Mouse (Mus musculus): Measurements from ENCODE around the gene Gm3099. TPM values are rescaled to one million over a fixed set of nuclear protein-coding genes. Genes with fewer than 3 reads are reported as not detected.
"Not testable (repeated sequence)": the region's sequence is repeated elsewhere in the genome, so short reads cannot be mapped to it uniquely, and the experiment has no call there.

Gm3099 gene
- not detected in 2 replicates for polyA plus RNA-seq (2012; rRNA removed)

- DNase-seq (ENCODE audit: extremely low spot score in 1 of 2, low spot score in 1 of 2) = not testable (repeated sequence)
Measured at GRCm38 (mm10) chr14:3998094-3998493, at the start of gene Gm3099. TSS of gene Gm3099 (plus strand) at chr14:3998394.

DNA sequence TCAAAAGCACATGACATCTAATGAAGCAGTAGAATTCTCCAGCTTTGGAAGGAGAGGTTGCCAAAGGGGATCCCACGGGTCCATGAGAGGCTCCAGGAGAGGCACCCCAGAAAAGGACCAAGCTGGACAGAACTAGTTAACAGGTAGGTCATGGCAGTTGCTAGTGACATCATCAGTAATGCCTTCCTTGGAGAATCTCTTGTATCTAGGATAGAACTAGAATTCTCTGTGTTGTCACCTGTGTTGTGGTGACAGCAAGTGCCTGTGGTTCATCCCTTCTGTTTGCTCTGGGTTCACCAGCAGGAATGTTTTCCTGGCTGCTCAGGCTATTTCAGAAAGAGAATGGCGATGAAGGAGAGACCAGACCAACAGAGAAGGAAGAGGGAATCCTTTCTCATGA lies 34.9 kb upstream of the Gm3099 start, which contains the start of gene Gm3095:
TSS of gene Gm3095 (plus strand) at position 301 of the 400 bp plus-strand sequence.
- DNase-seq (ENCODE audit: extremely low spot score in 1 of 2, low spot score in 1 of 2) = not testable (repeated sequence)

DNA sequence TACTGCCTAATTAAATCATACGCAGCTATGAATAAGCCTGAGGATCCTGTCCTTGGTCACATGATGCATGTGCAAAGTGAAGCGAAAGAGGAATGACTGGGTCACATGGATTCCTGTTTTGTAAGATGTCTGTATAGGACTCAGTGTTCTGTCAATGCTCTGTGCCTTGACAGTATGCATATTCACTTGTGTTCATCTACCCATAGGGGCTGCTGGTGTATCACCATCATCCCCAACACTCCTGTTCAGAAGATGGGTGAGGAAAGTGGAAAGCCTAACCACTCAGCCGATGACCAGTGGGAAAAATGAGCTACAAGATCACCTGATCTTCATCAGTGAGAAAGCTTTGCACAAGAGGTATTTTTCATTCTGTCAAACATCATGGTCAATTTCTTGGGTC lies 25.4 kb downstream of the Gm3099 start, which contains the start of gene Gm5796:
TSS of gene Gm5796 (plus strand) at position 301 of the 400 bp plus-strand sequence.
- DNase-seq (ENCODE audit: extremely low spot score in 1 of 2, low spot score in 1 of 2) = not testable (repeated sequence)

Other genes with a start within 250 kb of the Gm3099 start
- 1.4 TPM in 2 replicates for gene Gm3002, start 188.3 kb upstream of the Gm3099 start, polyA plus RNA-seq (2012; rRNA removed)
- not detected in 2 replicates for gene Gm3033, start 152.1 kb upstream of the Gm3099 start, polyA plus RNA-seq (2012; rRNA removed)
- 0.29 and 0.30 TPM in 2 replicates for gene Gm2916, start 114.2 kb upstream of the Gm3099 start, polyA plus RNA-seq (2012; rRNA removed)
- gene Gm3029, start 66.6 kb upstream of the Gm3099 start, polyA plus RNA-seq (2012; rRNA removed) = not detected in 2 replicates
- gene Gm3095, start 34.8 kb upstream of the Gm3099 start, polyA plus RNA-seq (2012; rRNA removed) = 0.18 and 0.44 TPM in 2 replicates
- gene Gm5796, start 25.5 kb downstream of the Gm3099 start, polyA plus RNA-seq (2012; rRNA removed) = 0.29 and 0.50 TPM in 2 replicates
- not detected in 2 replicates for gene Gm3115, start 85.7 kb downstream of the Gm3099 start, polyA plus RNA-seq (2012; rRNA removed)
- gene Gm8108, start 112.1 kb downstream of the Gm3099 start, polyA plus RNA-seq (2012; rRNA removed) = 0.71 and 0.86 TPM in 2 replicates
- not detected in 2 replicates for gene Gm3127, start 166.6 kb downstream of the Gm3099 start, polyA plus RNA-seq (2012; rRNA removed)
- 0.86 and 1.0 TPM in 2 replicates for gene Gm2974, start 184.2 kb downstream of the Gm3099 start, polyA plus RNA-seq (2012; rRNA removed)

All from frontal cortex, adult 2 months (tissue).